Mouse (Mus musculus) testis, adult 2 months (tissue): ENCODE measurements around the gene Capn5.

ENCODE experiments used
- CTCF ChIP-seq: fragments of 200-500 bp; IDR thresholded peaks from 2 replicates; pipeline ENCODE4 v1.5.1; 2012; ENCODE audit warnings: low read depth, mild to moderate bottlenecking, inconsistent platforms, low read length, moderate library complexity; ENCODE audit not compliant: control insufficient read depth, insufficient read depth, insufficient replicate concordance
- POLR2A ChIP-seq: fragments of 200-500 bp; IDR thresholded peaks from 2 replicates; pipeline ENCODE4 v1.6.1; 2012; ENCODE audit warnings: low read depth, mild to moderate bottlenecking, inconsistent platforms, low read length, moderate library complexity; ENCODE audit not compliant: control insufficient read depth

DNA sequence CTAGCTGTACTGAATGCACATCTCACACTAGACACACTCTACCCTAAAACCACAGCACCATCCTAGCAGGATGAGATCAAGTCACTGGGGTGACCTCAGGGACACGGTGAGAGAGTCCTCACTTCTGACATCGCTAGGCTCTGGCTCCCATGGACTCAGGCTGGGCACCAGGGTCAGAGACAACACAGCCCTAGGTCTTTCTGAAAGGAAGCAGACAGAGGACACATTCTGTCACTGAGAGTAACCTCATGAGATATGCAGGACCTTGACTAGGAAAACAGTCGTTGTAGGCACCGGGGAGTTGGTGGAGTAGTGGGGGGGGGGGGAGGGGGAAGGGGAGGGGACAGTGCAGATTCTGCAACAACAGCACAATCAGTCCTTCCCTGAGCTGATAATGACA is 4.7 kb downstream of the Capn5 start:
- TF ChIP-seq CTCF (no peak), POLR2A (no peak)
